In the genomic region with DNA sequence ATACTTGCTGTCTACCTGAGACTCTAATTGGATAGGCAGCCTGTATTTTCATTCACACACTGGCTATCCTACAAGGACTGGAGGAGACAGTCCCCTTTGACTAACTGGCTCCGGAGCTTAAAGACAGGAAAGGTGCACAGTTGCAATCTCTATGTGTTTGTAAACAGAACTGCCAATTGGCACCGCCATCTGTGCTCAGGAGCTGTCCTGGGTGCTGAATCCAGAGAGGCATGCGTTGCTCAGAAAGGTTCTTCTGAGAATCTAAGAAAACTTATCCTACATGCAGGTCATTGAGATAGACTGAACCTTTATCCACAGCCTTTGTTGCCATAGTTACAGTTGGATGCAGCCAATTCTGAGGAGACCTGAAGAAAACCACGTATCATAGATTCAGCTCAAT, we compare ENCODE assay signal across 8 mouse cellular contexts. TPM values are rescaled to one million over a fixed set of nuclear protein-coding genes. Genes with fewer than 3 reads are reported as not detected.
DNase-seq lines count a peak whose midpoint lies in the region; ATAC-seq lines count a peak whose summit lies in the region.

No protein-coding gene starts in this region.

- 34% methylated on average over 4 of the region's 4 CpGs for WGBS in heart, embryonic 12.5 days
- WGBS in embryonic facial prominence, embryonic 14.5 days = 38% methylated on average over 4 of the region's 4 CpGs

- H3K27ac ChIP-seq in heart, embryonic 12.5 days (ENCODE audit: poor library complexity, severe bottlenecking) = no peak overlapping the region
- H3K27ac ChIP-seq in embryonic facial prominence, embryonic 14.5 days (replicated peaks; ENCODE audit: low read depth, low read length) = no peak overlapping the region

- no peak for ATAC-seq in heart, embryonic 12.5 days (ENCODE audit: insufficient number of reproducible peaks, low FRiP score)
- ATAC-seq in embryonic facial prominence, embryonic 14.5 days (ENCODE audit: low read depth) = no peak
- no peak for ATAC-seq in frontal cortex, adult (ENCODE audit: low TSS enrichment)

- H3K4me1 ChIP-seq in heart, embryonic 12.5 days (replicated peaks) = no peaks in the 10 kb centered on the region
- no peaks in the 10 kb centered on the region for H3K4me1 ChIP-seq in embryonic facial prominence, embryonic 14.5 days (ENCODE audit: control insufficient read depth, insufficient read depth, low read length)

- H3K27me3 ChIP-seq in heart, embryonic 12.5 days (replicated peaks) = peaks cover 9% of the 10 kb centered on the region
- H3K27me3 ChIP-seq in embryonic facial prominence, embryonic 14.5 days (replicated peaks; ENCODE audit: control insufficient read depth, insufficient read depth, low read length) = no peaks in the 10 kb centered on the region

- H3K9ac ChIP-seq in heart, embryonic 12.5 days = no peak overlapping the region
- H3K9ac ChIP-seq in embryonic facial prominence, embryonic 14.5 days (ENCODE audit: low read depth, low read length) = no peak overlapping the region

- H3K9me3 ChIP-seq in heart, embryonic 12.5 days (replicated peaks) = peaks cover 4% of the 10 kb centered on the region
- H3K9me3 ChIP-seq in embryonic facial prominence, embryonic 14.5 days (ENCODE audit: control insufficient read depth, low read length) = no peaks in the 10 kb centered on the region

- no peak overlapping the region for H3K4me2 ChIP-seq in heart, embryonic 12.5 days
- H3K4me2 ChIP-seq in embryonic facial prominence, embryonic 14.5 days (ENCODE audit: low read depth, low read length) = no peak overlapping the region

- H3K4me3 ChIP-seq in heart, embryonic 12.5 days = no peak overlapping the region
- no peak overlapping the region for H3K4me3 ChIP-seq in embryonic facial prominence, embryonic 14.5 days (ENCODE audit: low read depth, low read length)

- no peaks in the 10 kb centered on the region for H3K36me3 ChIP-seq in heart, embryonic 12.5 days
- H3K36me3 ChIP-seq in embryonic facial prominence, embryonic 14.5 days (ENCODE audit: control insufficient read depth, insufficient read depth, low read length) = no peaks in the 10 kb centered on the region

- peak; percentile 70 for DNase-seq in heart, postnatal 4 days
- peak; percentile 26 for DNase-seq in thymus, postnatal 14 days
- DNase-seq in thymus, postnatal 36 days = no peak
- peak; percentile 61 for DNase-seq in embryonic facial prominence, embryonic 14.5 days (ENCODE audit: low spot score)
- peak; percentile 57 for DNase-seq in retina, postnatal 1 day
- no peak for DNase-seq in cerebellum, adult 9-11 months

RNA-seq across cellular contexts. Expression of a gene that starts 52.2 kb away (rescaled TPM):
- 1 to 10 TPM; 1.5 to 2.6 TPM for total RNA-seq in heart, postnatal 4 days (2021)
- 2.6 and 2.7 TPM in 2 replicates for polyA plus RNA-seq in heart, embryonic 12.5 days (2016; fragmentation: Nextera tagmentation; extraction: Ambion mirVana)
- polyA plus RNA-seq in embryonic facial prominence, embryonic 14.5 days (2014; fragmentation: Nextera tagmentation; extraction: Ambion mirVana) = 3.4 and 4.5 TPM in 2 replicates

RNA-seq across cellular contexts. Expression of a gene that starts 53.3 kb away (rescaled TPM):
- 1 to 10 TPM; 2.3 to 2.4 TPM for total RNA-seq in heart, postnatal 4 days (2021)
- 5.2 and 5.6 TPM in 2 replicates for polyA plus RNA-seq in heart, embryonic 12.5 days (2016; fragmentation: Nextera tagmentation; extraction: Ambion mirVana)
- 9.2 and 12.1 TPM in 2 replicates for polyA plus RNA-seq in embryonic facial prominence, embryonic 14.5 days (2014; fragmentation: Nextera tagmentation; extraction: Ambion mirVana)

Comparison
In these comparisons a context has a peak if more than half of its experiments do, and no peak if none do; other contexts are left out.
1. DNase-seq: peak in heart, postnatal 4 days (single experiment), thymus, postnatal 14 days (single experiment), embryonic facial prominence, embryonic 14.5 days (single experiment) and retina, postnatal 1 day (single experiment); none in thymus, postnatal 36 days (0 of 2) and cerebellum, adult 9-11 months (single experiment).